Mouse (Mus musculus) myocyte (in vitro differentiated cells): ENCODE measurements around the gene Slc35c2.

Source experiments
- POLR2A ChIP-seq: IDR thresholded peaks from one replicate; pipeline ENCODE4 v1.6.1; 2011; ENCODE audit warnings: low read depth, mild to moderate bottlenecking, control low read depth, moderate library complexity; ENCODE audit not compliant: insufficient read length
- REST ChIP-seq: IDR thresholded peaks from one replicate; pipeline ENCODE4 v1.6.1; 2011; ENCODE audit warnings: mild to moderate bottlenecking, control low read depth, moderate library complexity; ENCODE audit not compliant: insufficient read depth, insufficient read length
- USF1 ChIP-seq: IDR thresholded peaks from one replicate; pipeline ENCODE4 v1.6.1; 2011; ENCODE audit warnings: low read depth, mild to moderate bottlenecking, control low read depth, moderate library complexity

DNA sequence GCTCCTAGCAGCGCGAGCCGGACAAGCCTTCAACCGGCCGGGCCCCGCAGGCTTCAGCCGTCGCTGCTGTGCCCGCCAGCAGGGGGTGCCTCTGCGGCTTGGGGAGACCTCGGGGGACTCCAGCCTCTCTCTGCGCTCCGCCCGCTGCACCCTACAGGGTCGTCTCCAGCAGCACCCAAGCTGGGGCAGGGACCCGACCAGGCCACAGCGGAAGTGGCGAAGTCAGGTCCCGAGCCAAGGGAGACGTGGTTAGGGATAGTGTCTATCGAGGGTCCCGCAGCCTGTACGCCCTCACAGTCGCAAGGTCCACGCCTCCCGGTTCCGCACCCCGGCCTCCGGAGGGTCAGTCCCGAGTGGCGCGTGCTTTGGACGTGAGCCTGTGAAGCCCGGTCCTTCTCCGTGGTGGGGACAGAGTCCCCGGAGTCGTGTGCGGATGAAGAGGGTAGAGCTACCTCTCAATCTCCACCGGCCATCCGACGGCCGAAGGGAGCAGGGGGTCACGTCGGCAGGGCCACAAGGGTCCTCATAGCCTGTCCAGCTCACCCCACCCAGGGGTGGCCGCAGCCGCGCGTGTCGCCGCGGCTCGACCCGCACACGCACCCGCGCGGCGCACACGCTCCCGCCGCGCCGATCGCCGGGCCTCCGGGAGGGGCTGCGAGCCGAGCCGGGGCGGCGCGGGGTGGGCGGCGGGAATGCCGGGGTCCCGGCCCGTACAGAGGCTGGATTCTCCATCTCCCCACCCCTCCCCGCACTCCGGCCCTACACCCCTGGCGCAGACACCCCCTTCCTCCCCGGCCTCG, 54.0 kb downstream of the Slc35c2 start:
- TF ChIP-seq USF1 (no peak), POLR2A (no peak), REST (no peak)
